Mouse (Mus musculus) midbrain, embryonic 12.5 days (tissue): Measurements from ENCODE around the gene 4930404H24Rik. TPM values are rescaled to one million over a fixed set of nuclear protein-coding genes. Genes with fewer than 3 reads are reported as not detected.

Experiments used
- polyA plus RNA-seq: library from polyadenylated mRNA; unstranded; fragments of >200 nt; fragmentation: Nextera tagmentation; extraction: Ambion mirVana; gene quantifications from 2 replicates; pipeline ENCODE4 v1.2.1, GENCODE M21; 2016

Gene 4930404H24Rik
- polyA plus RNA-seq, 1 experiment from 2014 or later, result not detected

Other genes starting within 250 kb of the 4930404H24Rik start
- gene Kif3b, start 201.4 kb upstream of the 4930404H24Rik start, polyA plus RNA-seq, result 12.4 and 12.5 TPM in 2 replicates
- gene Asxl1, start 147.0 kb upstream of the 4930404H24Rik start, polyA plus RNA-seq, result 16.4 and 18.2 TPM in 2 replicates
- 31.8 and 32.7 TPM in 2 replicates for gene Nol4l, start 37.2 kb downstream of the 4930404H24Rik start, polyA plus RNA-seq
- 63.1 and 66.1 TPM in 2 replicates for gene Commd7, start 140.0 kb downstream of the 4930404H24Rik start, polyA plus RNA-seq
- gene Dnmt3b, start 156.7 kb downstream of the 4930404H24Rik start, polyA plus RNA-seq, result 10.3 and 12.5 TPM in 2 replicates
- not detected in 2 replicates for gene Dnmt3c, start 203.9 kb downstream of the 4930404H24Rik start, polyA plus RNA-seq
- gene Mapre1, start 248.5 kb downstream of the 4930404H24Rik start, polyA plus RNA-seq, result 362 and 384 TPM in 2 replicates